Mouse (Mus musculus) heart, embryonic 12.5 days (tissue): ENCODE measurements at regions not wholly inside any gene's neighbourhood (a gene's known extent, or its start where the extent isn't known, plus 50 kb on each side); places are given as distances from the start of the nearest gene placed in this dataset.

Source experiments
- ATAC-seq: fragments of 200-750 bp; cut with Nextera tagmentation; 2 replicates; pipeline ENCODE4 v1.8.0; 2017; ENCODE audit warnings: moderate TSS enrichment, moderate library complexity; ENCODE audit not compliant: insufficient number of reproducible peaks, low FRiP score
- H3K27ac ChIP-seq: fragments of 300-500 bp; sonication (generic); 2 replicates; pipeline ENCODE4 v1.5.1; 2016; ENCODE audit warnings: mild to moderate bottlenecking, moderate library complexity; ENCODE audit not compliant: poor library complexity, severe bottlenecking
- H3K27me3 ChIP-seq: fragments of 300-500 bp; sonication (generic); replicated peaks from 2 replicates; pipeline ENCODE4 v1.6.1; 2016; ENCODE audit warnings: mild to moderate bottlenecking, moderate library complexity
- H3K36me3 ChIP-seq: fragments of 300-500 bp; sonication (generic); 2 replicates; pipeline ENCODE4 v1.6.1; 2016; ENCODE audit warnings: mild to moderate bottlenecking, moderate library complexity
- H3K4me1 ChIP-seq: fragments of 300-500 bp; sonication (generic); replicated peaks from 2 replicates; pipeline ENCODE4 v1.6.1; 2016; ENCODE audit warnings: mild to moderate bottlenecking
- H3K4me2 ChIP-seq: fragments of 300-500 bp; sonication (generic); 2 replicates; pipeline ENCODE4 v1.6.1; 2016; ENCODE audit warnings: mild to moderate bottlenecking, moderate library complexity
- H3K4me3 ChIP-seq: fragments of 300-500 bp; sonication (generic); 2 replicates; pipeline ENCODE4 v1.5.1; 2016; ENCODE audit warnings: mild to moderate bottlenecking
- H3K9ac ChIP-seq: fragments of 300-500 bp; sonication (generic); 2 replicates; pipeline ENCODE4 v1.6.1; 2016; ENCODE audit warnings: mild to moderate bottlenecking, moderate library complexity
- H3K9me3 ChIP-seq: fragments of 300-500 bp; sonication (generic); replicated peaks from 2 replicates; pipeline ENCODE4 v1.6.1; 2016; ENCODE audit warnings: mild to moderate bottlenecking, moderate library complexity
- WGBS: fragments of 180-500 bp; shearing (Covaris S2); methylation state at CpG from one replicate; pipeline ENCODE4 v1.1.7; 2016; 5-methylcytosine and 5-hydroxymethylcytosine counted together

DNA sequence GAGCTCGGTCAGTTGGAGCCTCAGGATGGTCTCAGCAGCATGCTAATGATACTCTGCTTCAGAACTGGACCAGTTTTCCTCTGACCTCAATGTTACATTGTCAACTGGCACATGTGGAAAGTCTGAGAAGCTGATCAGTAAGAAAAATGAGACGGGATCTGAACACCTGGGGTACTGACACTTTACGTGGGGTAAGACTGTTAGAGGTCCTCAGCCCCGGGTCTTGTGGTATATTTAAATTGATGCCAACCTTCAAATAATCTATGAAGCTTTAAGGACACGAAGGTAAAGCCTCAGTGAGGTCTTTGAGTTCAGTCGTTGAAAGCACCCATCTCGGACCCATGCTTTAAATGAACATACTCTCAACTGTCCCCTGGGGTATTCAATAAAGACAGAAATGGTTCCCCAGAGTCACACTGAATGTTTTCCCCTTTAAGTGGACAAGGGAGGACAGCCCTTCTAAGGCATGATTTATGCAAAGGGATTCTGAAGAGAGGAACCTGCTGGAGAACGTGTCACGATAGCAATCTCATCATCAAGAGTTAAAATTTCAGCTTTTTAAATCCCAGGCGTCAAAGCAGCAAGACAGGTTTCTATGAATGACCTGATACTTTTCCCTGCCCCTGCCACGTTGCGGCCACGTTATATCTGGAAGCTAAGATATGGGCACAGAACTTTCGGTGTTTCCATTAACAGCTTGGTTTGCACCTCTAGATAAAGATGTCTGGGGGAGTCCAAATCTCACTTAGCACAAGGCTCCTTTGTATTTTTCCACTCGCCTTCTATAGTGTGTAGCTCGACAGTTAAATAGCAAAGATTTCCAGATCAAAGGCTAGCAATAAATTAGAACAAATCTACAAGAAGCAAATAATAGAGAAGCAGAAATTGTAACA lies 76.7 kb upstream of the Atp2b1 start:
- WGBS, result 51% methylated on average over 16 of the region's 16 CpGs
- no peak overlapping the region for H3K27ac ChIP-seq
- no peaks in the 10 kb centered on the region for H3K36me3 ChIP-seq
- no peaks in the 10 kb centered on the region for H3K4me1 ChIP-seq
- H3K4me3 ChIP-seq, result no peak overlapping the region
- no peak for ATAC-seq
- no peak overlapping the region for H3K4me2 ChIP-seq
- H3K9ac ChIP-seq, result no peak overlapping the region
- H3K27me3 ChIP-seq, result no peaks in the 10 kb centered on the region
- H3K9me3 ChIP-seq, result peaks cover 22% of the 10 kb centered on the region; the same call in 1 of the 2 replicates

DNA sequence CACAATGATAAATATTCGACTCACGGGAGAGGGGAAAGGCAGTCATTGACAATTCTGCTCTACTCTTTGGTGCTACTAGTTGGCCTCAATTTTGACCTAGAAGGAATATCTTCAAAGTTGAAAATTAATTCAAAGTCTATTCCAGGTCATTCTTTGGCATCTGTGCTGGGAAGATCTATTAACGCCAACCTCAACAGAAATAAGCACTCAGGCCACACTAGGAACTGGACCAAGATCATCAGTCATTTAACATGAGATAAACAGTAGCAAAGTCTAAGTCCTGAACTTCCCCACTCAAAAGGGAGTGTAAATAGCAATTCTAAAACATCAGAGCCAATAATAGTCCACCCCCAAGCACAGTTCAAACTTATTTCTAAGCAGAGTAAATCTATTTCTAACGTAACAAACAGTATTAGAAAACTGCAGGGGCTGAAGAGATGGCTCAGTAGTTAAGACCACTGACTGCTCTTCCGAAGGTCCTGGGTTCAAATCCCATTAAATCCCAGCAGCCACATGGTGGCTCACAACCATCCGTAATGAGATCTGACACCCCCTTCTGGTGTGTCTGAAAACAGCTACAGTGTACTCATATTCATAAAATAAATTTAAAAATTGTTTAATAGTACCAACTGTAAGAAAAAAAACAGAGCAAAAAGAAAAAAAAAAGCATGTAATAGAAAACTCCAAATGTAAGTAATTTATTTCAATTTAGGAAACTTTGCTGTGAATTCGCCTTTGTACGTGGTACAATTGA lies 75.1 kb upstream of the Atp2b1 start:
- Histone ChIP-seq H3K4me1 (no peaks in the 10 kb centered on the region), H3K27ac (no peak overlapping the region), H3K4me3 (no peak overlapping the region), H3K9ac (no peak overlapping the region), H3K4me2 (no peak overlapping the region), H3K36me3 (no peaks in the 10 kb centered on the region; the same call in 1 of the 2 replicates), H3K27me3 (no peaks in the 10 kb centered on the region), H3K9me3 (peaks cover 33% of the 10 kb centered on the region)
- ATAC-seq, result no peak
- 90% methylated on average over 8 of the region's 8 CpGs for WGBS

GRCm38 (mm10) chr10:98839963-98840362 lies 74.2 kb upstream of the Atp2b1 start:
- WGBS, result 90% methylated on average over 11 of the region's 11 CpGs

DNA sequence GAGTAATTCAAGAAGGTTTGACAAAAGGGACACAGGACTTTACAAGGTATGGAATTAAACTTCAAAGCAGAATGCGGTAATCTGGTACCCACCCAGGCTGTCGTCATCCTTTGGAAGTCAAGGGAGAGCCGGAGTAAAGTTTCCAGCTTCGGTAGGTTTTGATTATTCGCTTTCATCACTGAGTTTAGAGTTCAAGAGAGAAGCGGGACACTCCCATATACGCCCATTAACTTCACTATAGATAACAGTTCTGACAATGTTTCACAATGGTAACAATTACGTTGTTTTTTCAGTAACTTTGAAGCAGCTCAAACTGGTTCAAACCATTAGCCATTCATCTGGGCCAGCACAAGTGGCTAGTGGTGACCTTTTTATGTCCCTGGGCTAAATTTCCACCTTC lies 73.8 kb upstream of the Atp2b1 start:
- H3K4me3 ChIP-seq, result no peak overlapping the region
- no peaks in the 10 kb centered on the region; the same call in 1 of the 2 replicates for H3K36me3 ChIP-seq
- WGBS, result 89% methylated on average over 8 of the region's 8 CpGs
- no peak for ATAC-seq
- H3K9ac ChIP-seq, result no peak overlapping the region
- H3K27me3 ChIP-seq, result no peaks in the 10 kb centered on the region
- H3K27ac ChIP-seq, result no peak overlapping the region
- no peaks in the 10 kb centered on the region for H3K4me1 ChIP-seq
- no peak overlapping the region for H3K4me2 ChIP-seq
- H3K9me3 ChIP-seq, result peaks cover 33% of the 10 kb centered on the region

More at GRCm38 (mm10) chr10:98839963-98840362, 74.2 kb upstream of the Atp2b1 start:
- H3K4me1 ChIP-seq, result no peaks in the 10 kb centered on the region
- no peak overlapping the region for H3K27ac ChIP-seq
- no peaks in the 10 kb centered on the region for H3K27me3 ChIP-seq
- no peak for ATAC-seq
- H3K36me3 ChIP-seq, result no peaks in the 10 kb centered on the region; the same call in 1 of the 2 replicates
- H3K9me3 ChIP-seq, result peaks cover 33% of the 10 kb centered on the region
- no peak overlapping the region for H3K4me3 ChIP-seq
- H3K4me2 ChIP-seq, result no peak overlapping the region
- no peak overlapping the region for H3K9ac ChIP-seq

DNA sequence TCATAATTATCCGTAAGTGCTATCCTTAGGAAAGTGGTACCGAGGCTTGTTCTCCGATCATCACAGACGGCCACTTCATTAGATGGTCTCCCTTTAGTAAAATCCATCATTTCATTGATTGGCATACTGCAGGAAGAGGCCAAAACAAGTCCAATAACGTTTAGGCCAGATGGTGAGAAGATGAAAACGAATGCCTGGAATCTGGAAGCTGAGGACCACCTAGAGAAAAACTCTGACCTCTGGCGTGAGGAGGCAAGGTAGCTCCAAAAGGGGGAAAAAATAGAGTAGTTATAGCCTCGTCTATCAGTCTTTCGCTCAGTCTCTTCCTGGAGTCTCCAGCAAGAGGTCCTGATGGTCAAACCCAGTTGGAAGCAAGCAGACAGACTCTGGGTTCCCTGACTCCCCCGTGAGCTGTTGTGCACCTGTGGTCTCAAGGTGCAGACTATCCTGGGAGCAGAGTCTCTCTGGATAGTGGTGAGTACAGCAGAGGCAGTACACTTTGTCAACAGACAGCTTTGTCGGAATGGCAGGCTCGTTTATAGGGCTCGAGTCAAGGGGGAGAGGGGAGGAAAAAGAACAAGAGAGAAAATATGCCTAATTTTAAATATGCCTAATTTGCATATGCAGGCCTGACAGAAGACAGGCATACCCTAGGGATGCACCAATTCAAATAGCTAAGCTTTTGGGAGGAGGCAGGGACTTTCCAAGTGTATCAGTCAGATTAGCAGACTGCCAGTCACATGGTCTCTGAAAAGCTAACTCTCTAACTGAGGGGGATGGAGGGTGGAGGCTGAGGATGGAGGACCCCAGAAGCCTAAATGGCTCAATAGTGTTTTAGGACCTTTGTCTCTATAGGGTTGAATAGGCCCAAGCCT lies 73.0 kb upstream of the Atp2b1 start:
- 85% methylated on average over 13 of the region's 13 CpGs for WGBS
- H3K4me3 ChIP-seq, result no peak overlapping the region
- ATAC-seq, result no peak
- H3K36me3 ChIP-seq, result no peaks in the 10 kb centered on the region; the same call in 1 of the 2 replicates
- H3K4me1 ChIP-seq, result no peaks in the 10 kb centered on the region
- no peak overlapping the region for H3K27ac ChIP-seq
- no peak overlapping the region for H3K9ac ChIP-seq
- peaks cover 33% of the 10 kb centered on the region for H3K9me3 ChIP-seq
- no peak overlapping the region for H3K4me2 ChIP-seq
- no peaks in the 10 kb centered on the region for H3K27me3 ChIP-seq

DNA sequence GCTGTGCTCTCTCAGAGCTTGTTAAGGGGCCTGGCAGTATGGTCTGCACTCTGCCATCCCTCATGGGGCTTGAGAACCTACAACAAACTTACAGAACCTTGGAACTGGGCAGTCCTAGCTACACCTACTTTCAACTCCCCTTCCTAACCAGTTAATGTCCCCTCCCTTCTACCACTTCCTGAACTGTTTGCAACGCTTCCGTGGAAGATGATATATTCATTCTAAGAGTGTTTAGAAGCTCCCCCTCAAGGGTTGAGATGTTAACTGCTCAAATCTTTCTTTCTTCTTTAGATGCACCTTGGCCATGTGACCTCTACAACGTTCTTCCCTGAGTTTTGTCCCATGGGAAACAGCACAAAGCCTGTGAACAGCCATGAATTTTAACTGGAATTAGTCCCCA lies 72.3 kb upstream of the Atp2b1 start:
- Histone ChIP-seq H3K9me3 (peaks cover 33% of the 10 kb centered on the region), H3K4me2 (no peak overlapping the region), H3K27ac (no peak overlapping the region), H3K36me3 (no peaks in the 10 kb centered on the region; the same call in 1 of the 2 replicates), H3K4me3 (no peak overlapping the region), H3K27me3 (no peaks in the 10 kb centered on the region), H3K4me1 (no peaks in the 10 kb centered on the region), H3K9ac (no peak overlapping the region)
- no peak for ATAC-seq
- 78% methylated on average over 3 of the region's 3 CpGs for WGBS

GRCm38 (mm10) chr10:98842721-98843120 lies 71.5 kb upstream of the Atp2b1 start:
- Histone ChIP-seq H3K9me3 (peaks cover 33% of the 10 kb centered on the region), H3K4me1 (no peaks in the 10 kb centered on the region), H3K4me3 (no peak overlapping the region), H3K27ac (no peak overlapping the region), H3K36me3 (no peaks in the 10 kb centered on the region; the same call in 1 of the 2 replicates), H3K4me2 (no peak overlapping the region), H3K27me3 (no peaks in the 10 kb centered on the region), H3K9ac (no peak overlapping the region)
- ATAC-seq, result no peak
- 60% methylated on average over 1 of the region's 1 CpGs for WGBS

- ATAC-seq, result no peak
- Histone ChIP-seq H3K4me2 (no peak overlapping the region), H3K27me3 (no peaks in the 10 kb centered on the region), H3K9me3 (no peaks in the 10 kb centered on the region; the same call in 1 of the 2 replicates), H3K4me1 (peaks cover 6% of the 10 kb centered on the region), H3K4me3 (no peak overlapping the region), H3K27ac (no peak overlapping the region), H3K36me3 (no peaks in the 10 kb centered on the region), H3K9ac (no peak overlapping the region)
- WGBS, result 63% methylated on average over 3 of the region's 3 CpGs
Observed at GRCm38 (mm10) chr10:98849851-98850250, 64.4 kb upstream of the Atp2b1 start.

DNA sequence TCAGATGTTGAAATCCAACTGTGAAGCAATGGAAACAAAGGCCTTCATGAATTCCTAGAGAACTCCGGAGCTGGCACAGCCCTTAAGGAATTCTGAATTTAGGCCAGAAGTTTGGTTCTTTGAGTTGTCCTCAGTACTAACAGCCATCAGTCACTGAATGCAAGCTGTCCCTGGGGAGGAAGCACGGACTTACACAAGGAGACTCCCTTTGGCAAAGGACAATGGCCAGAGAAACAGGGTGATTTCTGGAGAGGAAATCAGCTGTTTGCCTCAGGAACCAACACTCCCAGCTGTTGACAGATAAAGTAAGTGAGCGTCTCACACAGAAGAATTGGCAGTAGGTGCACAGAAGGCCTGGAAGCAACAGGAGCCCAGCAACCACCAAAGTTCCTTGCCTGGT lies 56.8 kb upstream of the Atp2b1 start:
- Histone ChIP-seq H3K27me3 (no peaks in the 10 kb centered on the region), H3K4me2 (no peak overlapping the region), H3K9me3 (no peaks in the 10 kb centered on the region), H3K4me1 (peaks cover 12% of the 10 kb centered on the region), H3K27ac (peak overlapping the region; percentile 34), H3K36me3 (no peaks in the 10 kb centered on the region), H3K9ac (no peak overlapping the region), H3K4me3 (no peak overlapping the region)
- 19% methylated on average over 3 of the region's 3 CpGs for WGBS
- ATAC-seq, result peak; percentile 53; the same call in 1 of the 2 replicates

DNA sequence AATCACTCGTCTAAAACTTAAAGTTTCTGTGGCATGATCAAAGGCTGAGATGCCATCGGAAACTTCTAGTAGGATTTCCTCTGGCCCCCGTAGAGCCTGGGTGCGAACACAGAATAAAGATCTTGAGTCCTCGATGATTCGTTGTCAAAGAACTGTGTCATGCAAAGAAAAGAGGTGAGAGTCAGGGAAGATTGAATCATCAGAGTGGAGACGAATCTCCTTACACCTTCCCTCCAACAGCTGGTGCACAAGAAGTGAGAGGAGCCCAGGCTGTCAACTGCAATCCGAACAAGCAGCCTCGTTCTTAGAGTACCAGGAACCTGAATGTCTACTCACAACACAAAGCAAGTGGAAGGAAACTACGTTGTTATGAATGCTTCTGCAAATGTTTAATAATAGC lies 52.7 kb upstream of the Atp2b1 start:
- H3K4me2 ChIP-seq, result no peak overlapping the region
- ATAC-seq, result no peak
- H3K36me3 ChIP-seq, result no peaks in the 10 kb centered on the region
- H3K27ac ChIP-seq, result no peak overlapping the region
- H3K9me3 ChIP-seq, result no peaks in the 10 kb centered on the region
- H3K4me1 ChIP-seq, result peaks cover 17% of the 10 kb centered on the region
- H3K4me3 ChIP-seq, result no peak overlapping the region
- WGBS, result 71% methylated on average over 10 of the region's 10 CpGs
- no peak overlapping the region for H3K9ac ChIP-seq
- no peaks in the 10 kb centered on the region for H3K27me3 ChIP-seq
